Mouse (Mus musculus) embryonic facial prominence, embryonic 13.5 days (tissue): ENCODE results near the gene Sult4a1. TPM values are rescaled to one million over a fixed set of nuclear protein-coding genes. Genes with fewer than 3 reads are reported as not detected.
"Not testable (repeated sequence)": the region's sequence is repeated elsewhere in the genome, so short reads cannot be mapped to it uniquely, and the experiment has no call there.

ENCODE experiments used
- ATAC-seq: fragments of 200-750 bp; cut with Nextera tagmentation; 2 replicates; pipeline ENCODE4 v1.8.0; 2017; ENCODE audit warnings: low read depth; ENCODE audit not compliant: insufficient number of reproducible peaks, insufficient read depth, low FRiP score, low TSS enrichment
- H3K27ac ChIP-seq: fragments of 300-500 bp; sonication (generic); 2 replicates; pipeline ENCODE4 v1.5.1; 2015; ENCODE audit warnings: moderate library complexity, mild to moderate bottlenecking, inconsistent platforms
- H3K27me3 ChIP-seq: fragments of 300-500 bp; sonication (generic); 2 replicates; pipeline ENCODE4 v1.6.1; 2015; ENCODE audit warnings: mild to moderate bottlenecking, inconsistent platforms
- H3K36me3 ChIP-seq: fragments of 300-500 bp; sonication (generic); 2 replicates; pipeline ENCODE4 v1.6.1; 2015; ENCODE audit warnings: mild to moderate bottlenecking, inconsistent platforms
- H3K4me1 ChIP-seq: fragments of 300-500 bp; sonication (generic); 2 replicates; pipeline ENCODE4 v1.6.1; 2015; ENCODE audit warnings: inconsistent platforms
- H3K4me2 ChIP-seq: fragments of 300-500 bp; sonication (generic); 2 replicates; pipeline ENCODE4 v1.6.1; 2015; ENCODE audit warnings: moderate library complexity, mild to moderate bottlenecking, inconsistent platforms
- H3K4me3 ChIP-seq: fragments of 300-500 bp; sonication (generic); 2 replicates; pipeline ENCODE4 v1.5.1; 2015; ENCODE audit warnings: mild to moderate bottlenecking, inconsistent platforms
- H3K9ac ChIP-seq: fragments of 300-500 bp; sonication (generic); 2 replicates; pipeline ENCODE4 v1.6.1; 2015; ENCODE audit warnings: mild to moderate bottlenecking, inconsistent platforms
- H3K9me3 ChIP-seq: fragments of 300-500 bp; sonication (generic); 2 replicates; pipeline ENCODE4 v1.6.1; 2016; ENCODE audit warnings: inconsistent platforms
- WGBS: fragments of 180-500 bp; shearing (Covaris S2); methylation state at CpG from one replicate; pipeline ENCODE4 v1.1.7; 2015; ENCODE audit warnings: mixed read lengths; 5-methylcytosine and 5-hydroxymethylcytosine counted together
- polyA plus RNA-seq: library from polyadenylated mRNA; unstranded; fragments of >200 nt; fragmentation: Nextera tagmentation; extraction: Ambion mirVana; gene quantifications from 2 replicates; pipeline ENCODE4 v1.2.1, GENCODE M21; 2015

The Sult4a1 gene
- polyA plus RNA-seq, 1 experiment from 2014 or later: 5.1 TPM

- no peak overlapping the region for H3K4me2 ChIP-seq
- no peak overlapping the region for H3K9ac ChIP-seq
- H3K27ac ChIP-seq: no peak overlapping the region
- no peaks in the 10 kb centered on the region for H3K9me3 ChIP-seq
- H3K4me3 ChIP-seq: no peak overlapping the region
- H3K27me3 ChIP-seq: no peaks in the 10 kb centered on the region
- H3K36me3 ChIP-seq: no peaks in the 10 kb centered on the region
- ATAC-seq: no peak
- WGBS: 60% methylated on average over 7 of the region's 7 CpGs
- no peaks in the 10 kb centered on the region for H3K4me1 ChIP-seq
Observed at GRCm38 (mm10) chr15:84124086-84124485, 18.5 kb upstream of the Sult4a1 start.

- no peak for ATAC-seq
- no peaks in the 10 kb centered on the region for H3K4me1 ChIP-seq
- WGBS: 60% methylated on average over 8 of the region's 8 CpGs
- no peak within 1 kb of the TSS for H3K4me3 ChIP-seq
- no peak within 1 kb of the TSS for H3K4me2 ChIP-seq
- no peaks in the 10 kb centered on the region for H3K36me3 ChIP-seq
- no peak within 1 kb of the TSS for H3K9ac ChIP-seq
- H3K27ac ChIP-seq: no peak within 1 kb of the TSS
- H3K27me3 ChIP-seq: no peaks in the 10 kb centered on the region
- H3K9me3 ChIP-seq: no peaks in the 10 kb centered on the region
Observed at GRCm38 (mm10) chr15:84123075-84123474, 17.5 kb upstream of the Sult4a1 start, which contains the start of gene Pnpla5. Pnpla5 (minus strand) TSS chr15:84123175.

- no peak overlapping the region for H3K27ac ChIP-seq
- no peaks in the 10 kb centered on the region for H3K4me1 ChIP-seq
- no peaks in the 10 kb centered on the region for H3K36me3 ChIP-seq
- H3K27me3 ChIP-seq: no peaks in the 10 kb centered on the region
- 68% methylated on average over 7 of the region's 7 CpGs for WGBS
- H3K9me3 ChIP-seq: peaks cover 2% of the 10 kb centered on the region; the same call in 1 of the 2 replicates
- ATAC-seq: no peak
- no peak overlapping the region for H3K4me2 ChIP-seq
- H3K4me3 ChIP-seq: no peak overlapping the region
- no peak overlapping the region for H3K9ac ChIP-seq
Observed at GRCm38 (mm10) chr15:84121036-84121435, 15.5 kb upstream of the Sult4a1 start.

GRCm38 (mm10) chr15:84120612-84121011, 15.1 kb upstream of the Sult4a1 start:
- no peaks in the 10 kb centered on the region for H3K4me1 ChIP-seq
- H3K27ac ChIP-seq: no peak overlapping the region
- H3K9ac ChIP-seq: no peak overlapping the region
- no peak for ATAC-seq
- H3K9me3 ChIP-seq: peaks cover 2% of the 10 kb centered on the region; the same call in 1 of the 2 replicates
- no peak overlapping the region for H3K4me3 ChIP-seq
- WGBS: 20% methylated on average over 6 of the region's 6 CpGs
- no peak overlapping the region for H3K4me2 ChIP-seq
- no peaks in the 10 kb centered on the region for H3K36me3 ChIP-seq
- no peaks in the 10 kb centered on the region for H3K27me3 ChIP-seq

- H3K9ac ChIP-seq: no peak overlapping the region
- no peak overlapping the region for H3K27ac ChIP-seq
- no peaks in the 10 kb centered on the region for H3K27me3 ChIP-seq
- H3K4me2 ChIP-seq: no peak overlapping the region
- ATAC-seq: no peak
- H3K36me3 ChIP-seq: no peaks in the 10 kb centered on the region
- H3K4me3 ChIP-seq: no peak overlapping the region
- H3K4me1 ChIP-seq: no peaks in the 10 kb centered on the region
- 87% methylated on average over 1 of the region's 1 CpGs for WGBS
- H3K9me3 ChIP-seq: peaks cover 2% of the 10 kb centered on the region; the same call in 1 of the 2 replicates
Observed at GRCm38 (mm10) chr15:84116466-84116865, 10.9 kb upstream of the Sult4a1 start.

- ATAC-seq: no peak
- peaks cover 2% of the 10 kb centered on the region; the same call in 1 of the 2 replicates for H3K9me3 ChIP-seq
- no peaks in the 10 kb centered on the region for H3K36me3 ChIP-seq
- WGBS: 58% methylated on average over 5 of the region's 5 CpGs
- H3K9ac ChIP-seq: no peak overlapping the region
- no peaks in the 10 kb centered on the region for H3K27me3 ChIP-seq
- H3K4me3 ChIP-seq: no peak overlapping the region
- no peak overlapping the region for H3K4me2 ChIP-seq
- no peak overlapping the region for H3K27ac ChIP-seq
- no peaks in the 10 kb centered on the region for H3K4me1 ChIP-seq
Observed at GRCm38 (mm10) chr15:84115727-84116126, 10.2 kb upstream of the Sult4a1 start.

- no peak overlapping the region for H3K4me2 ChIP-seq
- no peak for ATAC-seq
- 0 out of 2 replicates have a peak, but pooled peaks cover 4% of the 10 kb centered on the region for H3K27me3 ChIP-seq
- no peak overlapping the region for H3K9ac ChIP-seq
- WGBS: 76% methylated on average over 6 of the region's 6 CpGs
- peaks cover 2% of the 10 kb centered on the region; the same call in 1 of the 2 replicates for H3K9me3 ChIP-seq
- no peaks in the 10 kb centered on the region for H3K36me3 ChIP-seq
- H3K4me1 ChIP-seq: no peaks in the 10 kb centered on the region
- H3K27ac ChIP-seq: no peak overlapping the region
- no peak overlapping the region for H3K4me3 ChIP-seq
Observed at GRCm38 (mm10) chr15:84113873-84114272, 8.3 kb upstream of the Sult4a1 start.

- no peaks in the 10 kb centered on the region for H3K36me3 ChIP-seq
- no peaks in the 10 kb centered on the region for H3K9me3 ChIP-seq
- H3K4me2 ChIP-seq: no peak overlapping the region
- WGBS: 6% methylated on average over 13 of the region's 13 CpGs
- peaks cover 48% of the 10 kb centered on the region for H3K27me3 ChIP-seq
- H3K9ac ChIP-seq: no peak overlapping the region
- no peak overlapping the region for H3K27ac ChIP-seq
- no peak for ATAC-seq
- peaks cover 10% of the 10 kb centered on the region for H3K4me1 ChIP-seq
- no peak overlapping the region for H3K4me3 ChIP-seq
Observed at GRCm38 (mm10) chr15:84108899-84109298, 3.3 kb upstream of the Sult4a1 start.

- H3K27me3 ChIP-seq: peaks cover 62% of the 10 kb centered on the region
- H3K9me3 ChIP-seq: no peaks in the 10 kb centered on the region
Observed at GRCm38 (mm10) chr15:84105924-84106500, 458 bp upstream of the Sult4a1 start.

GRCm38 (mm10) chr15:84104626-84105025, 928 bp downstream of the Sult4a1 start:
- Histone ChIP-seq H3K4me1 (peaks cover 10% of the 10 kb centered on the region), H3K36me3 (no peaks in the 10 kb centered on the region), H3K27ac (no peak overlapping the region), H3K4me3 (peak overlapping the region; percentile 58), H3K27me3 (peaks cover 62% of the 10 kb centered on the region), H3K4me2 (peak overlapping the region; percentile 96), H3K9ac (0 out of 2 replicates have a peak overlapping the region, but pooled peaks have one; percentile 66), H3K9me3 (no peaks in the 10 kb centered on the region)
- no peak for ATAC-seq
- 77% methylated on average over 7 of the region's 7 CpGs for WGBS

More at GRCm38 (mm10) chr15:84105924-84106500, 458 bp upstream of the Sult4a1 start:
- H3K9ac ChIP-seq: peak overlapping the region; percentile 66
- no peak overlapping the region for H3K27ac ChIP-seq
- H3K36me3 ChIP-seq: no peaks in the 10 kb centered on the region
- 11% methylated on average over 12 of the region's 12 CpGs for WGBS
- H3K4me1 ChIP-seq: peaks cover 10% of the 10 kb centered on the region
- ATAC-seq: no peak
- H3K4me3 ChIP-seq: peak overlapping the region; percentile 58
- peak overlapping the region; percentile 96 for H3K4me2 ChIP-seq

GRCm38 (mm10) chr15:84097536-84097935, 8.0 kb downstream of the Sult4a1 start:
- 88% methylated on average over 15 of the region's 15 CpGs for WGBS
- not testable (repeated sequence) for ATAC-seq

GRCm38 (mm10) chr15:84096051-84096450, 9.5 kb downstream of the Sult4a1 start:
- 88% methylated on average over 8 of the region's 8 CpGs for WGBS
- no peak overlapping the region for H3K4me3 ChIP-seq
- H3K4me2 ChIP-seq: no peak overlapping the region
- ATAC-seq: no peak
- no peaks in the 10 kb centered on the region for H3K9me3 ChIP-seq
- H3K4me1 ChIP-seq: no peaks in the 10 kb centered on the region
- no peak overlapping the region for H3K27ac ChIP-seq
- no peaks in the 10 kb centered on the region for H3K36me3 ChIP-seq
- H3K9ac ChIP-seq: no peak overlapping the region
- H3K27me3 ChIP-seq: no peaks in the 10 kb centered on the region

More at GRCm38 (mm10) chr15:84097536-84097935, 8.0 kb downstream of the Sult4a1 start:
- H3K4me2 ChIP-seq, H3K4me1 ChIP-seq, H3K27me3 ChIP-seq, H3K9me3 ChIP-seq, H3K36me3 ChIP-seq, H3K9ac ChIP-seq, H3K27ac ChIP-seq, H3K4me3 ChIP-seq: not testable (repeated sequence)
